Mouse (Mus musculus): ENCODE measurements at regions not wholly inside any gene's neighbourhood (a gene's known extent, or its start where the extent isn't known, plus 50 kb on each side); places are given as distances from the start of the nearest gene placed in this dataset.

GRCm38 (mm10) chr15:61366276-61366675 is 443.5 kb upstream of the A1bg start:
- no peak for TF ChIP-seq MAX (IDR thresholded peaks at IDR 0.05; ENCODE audit: low read length)
- no peak for TF ChIP-seq ZNF384 (IDR thresholded peaks at IDR 0.05; ENCODE audit: low read depth, low read length)
- TF ChIP-seq KAT2A (IDR thresholded peaks at IDR 0.05; ENCODE audit: insufficient replicate concordance, low read length): no peak
- TF ChIP-seq POLR2A (IDR thresholded peaks at IDR 0.05; ENCODE audit: low read depth, low read length): no peak
- TF ChIP-seq SMC3 (IDR thresholded peaks at IDR 0.05; ENCODE audit: low read depth, low read length): no peak
- no peak for TF ChIP-seq ZC3H11A (IDR thresholded peaks at IDR 0.05; ENCODE audit: low read depth, low read length)
- no peak for TF ChIP-seq POLR2AphosphoS2 (IDR thresholded peaks at IDR 0.05; ENCODE audit: low read depth, low read length)
- TF ChIP-seq EP300 (IDR thresholded peaks at IDR 0.05; ENCODE audit: low read length): no peak
- no peak for TF ChIP-seq CHD2 (IDR thresholded peaks at IDR 0.05; ENCODE audit: low read length)
- no peak for TF ChIP-seq USF1 (IDR thresholded peaks at IDR 0.05; ENCODE audit: low read depth, low read length)
- no peak for TF ChIP-seq JUND (conservative IDR thresholded peaks at IDR 0.05; ENCODE audit: low read depth, low read length)
- TF ChIP-seq CTCF (conservative IDR thresholded peaks at IDR 0.05 in 1 of 2, IDR thresholded peaks at IDR 0.05 in 1 of 2; ENCODE audit: low read depth in 2 of 2, low read length in 2 of 2): no peak
- TF ChIP-seq TCF12 (IDR thresholded peaks at IDR 0.05; ENCODE audit: low read depth, low read length): no peak

All from CH12.LX (cell line).